In the genomic region with DNA sequence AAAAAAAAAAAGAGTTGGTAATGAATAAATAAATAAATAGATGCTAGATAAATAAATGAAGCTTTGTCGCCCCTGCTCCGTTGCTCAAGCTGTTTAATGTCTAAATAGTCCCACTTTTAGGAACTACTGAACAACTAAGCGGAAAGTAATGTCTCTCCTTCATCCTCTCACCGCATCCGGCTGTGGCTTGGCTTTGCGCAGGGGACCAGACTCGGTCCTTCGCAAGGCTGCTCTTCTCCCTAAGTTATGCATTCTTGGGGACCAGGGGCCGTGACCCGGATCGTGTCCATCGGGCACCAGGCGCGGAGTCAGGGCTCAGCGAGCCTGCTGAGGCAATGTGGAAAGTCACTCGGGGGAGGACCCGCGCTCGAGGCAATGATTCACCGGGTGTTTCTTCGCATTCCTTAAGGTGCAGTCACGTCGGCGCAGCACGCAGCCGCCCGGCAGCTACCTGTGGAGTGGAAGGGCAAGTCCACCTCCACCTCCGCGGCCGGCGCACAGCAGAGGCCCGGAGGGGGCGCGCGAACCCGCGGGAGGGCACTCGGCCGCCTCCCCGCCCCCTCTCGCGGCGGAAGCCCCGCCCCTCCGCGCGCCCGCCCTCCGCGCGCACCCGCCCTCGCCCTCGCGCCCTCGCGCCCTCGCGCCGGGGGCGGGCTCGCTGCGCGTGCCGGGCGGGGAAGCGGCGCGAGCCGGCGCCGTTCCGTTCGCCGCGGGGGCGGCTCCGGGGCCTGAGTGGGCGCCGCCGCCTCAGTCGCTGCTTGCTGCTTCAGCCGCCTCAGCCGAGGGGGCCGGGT, we compare ENCODE assay signal across 8 mouse cellular contexts. TPM values are rescaled to one million over a fixed set of nuclear protein-coding genes. Genes with fewer than 3 reads are reported as not detected.
DNase-seq lines count a peak whose midpoint lies in the region; ATAC-seq and TF ChIP-seq lines count a peak whose summit lies in the region.

A gene (plus strand): TSS at position 595 of the 794 bp plus-strand sequence.

- POLR2A ChIA-PET in Patski (lab: Charles Lee) = interaction anchor here (1.0 kb wide), 1 partner anchor 10 kb away, joined by 4 read pairs; no protein-coding TSS in a partner anchor

- H3K4me2 ChIP-seq in hindbrain, embryonic 13.5 days = peak within 1 kb of the TSS; percentile 77

- no peaks in the 10 kb centered on the region for H3K9me3 ChIP-seq in hindbrain, embryonic 13.5 days

- CTCF ChIA-PET in Patski (lab: Charles Lee) = interaction anchor here (1.2 kb wide), 1 partner anchor 11 kb away, joined by 6 read pairs; no protein-coding TSS in a partner anchor

- H3K27ac ChIP-seq in hindbrain, embryonic 13.5 days = peak within 1 kb of the TSS; percentile 94

- no peaks in the 10 kb centered on the region for H3K27me3 ChIP-seq in Patski
- no peaks in the 10 kb centered on the region for H3K27me3 ChIP-seq in hindbrain, embryonic 13.5 days

- 1% methylated on average over 72 of the region's 85 CpGs for WGBS in hindbrain, embryonic 13.5 days

- peak within 1 kb of the TSS; percentile 94 for H3K9ac ChIP-seq in hindbrain, embryonic 13.5 days

- in situ Hi-C loops in Patski (cut with MboI; ENCODE audit: low pct_unique_long_range_greater_than_20kb) = no loop called here

- peak within 1 kb of the TSS; percentile 88 for H3K4me3 ChIP-seq in hindbrain, embryonic 13.5 days

- peak; percentile 93 for ATAC-seq in Patski
- ATAC-seq in hindbrain, embryonic 13.5 days (ENCODE audit: low FRiP score) = peak; percentile 81

- H3K36me3 ChIP-seq in hindbrain, embryonic 13.5 days = no peaks in the 10 kb centered on the region

- peak; percentile 95 for DNase-seq in Patski (ENCODE audit: low read depth, low spot score)
- peak; percentile 77 to 85 for DNase-seq in cerebellum, postnatal 14 days
- peak; percentile 44 to 54 for DNase-seq in frontal cortex, postnatal 25 days (ENCODE audit: low spot score in 2 of 2)
- DNase-seq in left cerebral cortex, adult 11 months (ENCODE audit: low spot score) = peak; percentile 59
- DNase-seq in lung, postnatal 4 days = peak; percentile 80 to 89
- peak; percentile 61 for DNase-seq in retina, postnatal 7 days (ENCODE audit: low read depth, low spot score)
- no peak for DNase-seq in urinary bladder, adult 2 months (ENCODE audit: low spot score)

- TF ChIP-seq CTCF in Patski (IDR thresholded peaks at IDR 0.05) = no peak

- H3K4me1 ChIP-seq in hindbrain, embryonic 13.5 days (replicated peaks) = peaks cover 14% of the 10 kb centered on the region

RNA-seq across cellular contexts. Expression of the gene that starts here (rescaled TPM):
- polyA plus RNA-seq in Patski (2021) = 110 TPM
- polyA plus RNA-seq in hindbrain, embryonic 13.5 days (2015; fragmentation: Nextera tagmentation; extraction: Ambion mirVana) = 40.6 and 40.9 TPM in 2 replicates
- 21.2 and 24.9 TPM in 2 replicates for polyA plus RNA-seq in urinary bladder, adult 2 months (2012; rRNA removed)
